Mouse (Mus musculus): ENCODE measurements around the gene Sptlc2.

Sptlc2 gene

DNA sequence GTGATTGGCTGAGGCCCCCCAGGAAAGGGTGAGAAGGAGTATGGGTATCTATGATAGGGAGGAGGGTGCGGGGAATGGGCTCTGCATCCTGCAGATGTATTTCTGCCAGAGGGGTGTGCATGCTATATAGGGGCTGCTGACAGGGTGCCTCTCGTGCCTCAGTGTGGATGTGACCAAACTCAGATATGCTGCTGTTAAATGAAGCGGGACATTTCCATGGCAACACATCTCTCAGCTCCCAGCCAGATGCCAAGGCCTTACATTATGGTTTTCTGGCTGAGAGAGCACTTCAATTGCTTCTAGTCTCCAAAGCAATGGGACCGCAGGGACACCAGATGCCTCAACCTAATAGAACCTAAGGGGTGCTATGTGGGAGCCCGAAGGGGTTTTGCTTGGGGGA, 30.8 kb upstream of the Sptlc2 start:
- H3K4me1 ChIP-seq (replicated peaks; ENCODE audit: low read depth, low read length): peaks cover 28% of the 10 kb centered on the region
- peaks cover 7% of the 10 kb centered on the region for H3K9me3 ChIP-seq (ENCODE audit: low read length)
- peaks cover 23% of the 10 kb centered on the region for H3K36me3 ChIP-seq (ENCODE audit: insufficient read depth, low read length)
- no peak for TF ChIP-seq POU5F1 (IDR thresholded peaks at IDR 0.05; ENCODE audit: borderline replicate concordance, low read length)
- TF ChIP-seq NANOG (IDR thresholded peaks at IDR 0.05; ENCODE audit: borderline replicate concordance, low read length): no peak
- no peak for TF ChIP-seq CTCF (conservative IDR thresholded peaks at IDR 0.05; ENCODE audit: low read length)
- no peak overlapping the region for H3K4me3 ChIP-seq (replicated peaks; ENCODE audit: low read length)
- peaks cover 8% of the 10 kb centered on the region; the same call in 1 of the 2 replicates for H3K27me3 ChIP-seq (ENCODE audit: insufficient read depth, low read length)

DNA sequence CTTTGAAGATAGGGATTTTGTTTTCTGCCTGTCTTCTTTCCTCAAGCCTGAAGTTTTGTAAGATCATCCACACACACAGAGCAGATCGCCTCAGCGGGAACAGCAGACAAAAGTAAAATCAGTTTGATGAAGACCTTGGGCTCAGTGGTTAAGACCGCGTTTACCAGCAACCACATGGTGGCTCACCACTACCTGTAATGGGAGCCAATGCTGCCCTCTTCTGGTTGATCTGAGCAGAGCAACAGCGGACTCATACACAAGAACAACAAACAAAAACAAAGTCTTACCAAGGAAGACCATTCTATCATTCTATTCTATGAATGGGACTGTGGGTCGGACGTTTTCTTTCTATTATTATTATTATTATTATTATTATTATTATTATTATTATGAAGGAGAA, 28.5 kb upstream of the Sptlc2 start:
- H3K27me3 ChIP-seq (ENCODE audit: insufficient read depth, low read length): peaks cover 8% of the 10 kb centered on the region; the same call in 1 of the 2 replicates
- TF ChIP-seq POU5F1 (IDR thresholded peaks at IDR 0.05; ENCODE audit: borderline replicate concordance, low read length): no peak
- peak; percentile 70 for TF ChIP-seq CTCF (conservative IDR thresholded peaks at IDR 0.05; ENCODE audit: low read length)
- H3K4me3 ChIP-seq (replicated peaks; ENCODE audit: low read length): no peak overlapping the region
- H3K36me3 ChIP-seq (ENCODE audit: insufficient read depth, low read length): 0 out of 2 replicates have a peak, but pooled peaks cover under 1% of the 10 kb centered on the region
- peaks cover 37% of the 10 kb centered on the region for H3K4me1 ChIP-seq (replicated peaks; ENCODE audit: low read depth, low read length)
- peaks cover 7% of the 10 kb centered on the region for H3K9me3 ChIP-seq (ENCODE audit: low read length)

DNA sequence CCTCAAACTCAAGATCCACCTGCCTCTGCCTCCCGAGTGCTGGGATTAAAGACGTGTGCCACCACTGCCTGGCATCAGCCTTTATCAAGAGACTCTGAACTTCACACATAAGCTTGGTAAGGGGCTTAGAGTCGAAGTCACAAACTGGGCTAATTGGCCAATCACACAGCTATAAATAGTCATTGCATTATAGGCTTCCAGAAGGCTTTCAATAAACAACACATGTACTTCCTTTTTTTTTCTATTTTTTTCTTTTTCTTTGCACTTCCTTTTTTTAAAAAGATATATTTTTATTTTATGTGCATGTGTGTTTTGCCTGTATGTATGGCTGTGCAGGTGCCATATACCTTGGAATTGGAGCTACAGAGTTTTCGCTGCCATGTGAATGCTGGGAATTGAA, 27.2 kb upstream of the Sptlc2 start:
- H3K36me3 ChIP-seq (ENCODE audit: insufficient read depth, low read length): no peaks in the 10 kb centered on the region
- H3K4me3 ChIP-seq (replicated peaks; ENCODE audit: low read length): no peak overlapping the region
- H3K9me3 ChIP-seq (ENCODE audit: low read length): peaks cover 7% of the 10 kb centered on the region
- TF ChIP-seq POU5F1 (IDR thresholded peaks at IDR 0.05; ENCODE audit: borderline replicate concordance, low read length) (no peak), NANOG (IDR thresholded peaks at IDR 0.05; ENCODE audit: borderline replicate concordance, low read length) (no peak), CTCF (conservative IDR thresholded peaks at IDR 0.05; ENCODE audit: low read length) (no peak)
- H3K4me1 ChIP-seq (replicated peaks; ENCODE audit: low read depth, low read length): peaks cover 50% of the 10 kb centered on the region
- H3K27me3 ChIP-seq (ENCODE audit: insufficient read depth, low read length): peaks cover 8% of the 10 kb centered on the region; the same call in 1 of the 2 replicates

DNA sequence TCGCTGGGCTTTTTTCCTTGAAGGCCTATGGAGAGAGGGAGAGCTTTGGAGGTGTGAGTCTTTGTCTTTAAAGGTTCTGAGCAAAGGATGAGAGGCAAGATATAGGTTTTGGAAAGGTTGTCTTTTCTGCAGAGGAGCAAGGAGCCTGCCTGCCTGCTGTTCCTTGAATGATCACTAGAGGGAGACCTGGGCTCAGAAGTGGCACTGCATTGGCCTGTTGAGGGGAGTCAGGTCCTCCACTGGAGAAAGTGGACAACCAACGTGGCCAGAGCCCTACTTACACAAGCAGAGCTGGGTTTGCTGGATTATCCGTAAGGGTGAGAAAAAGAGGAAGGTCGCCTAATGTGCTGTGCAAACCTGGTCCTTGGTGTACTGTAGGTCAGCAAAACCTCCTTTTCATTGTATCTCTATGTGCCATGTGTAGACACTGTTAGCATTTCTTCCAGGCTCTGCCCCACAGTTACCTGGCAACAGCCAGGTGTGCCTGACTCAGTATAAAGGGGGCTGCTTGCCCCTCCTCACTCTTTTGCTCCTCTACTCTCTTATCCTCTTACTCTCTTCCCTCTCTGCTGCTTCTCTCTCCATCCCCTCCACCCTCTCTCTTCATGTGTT, 25.1 kb upstream of the Sptlc2 start:
- H3K9me3 ChIP-seq (ENCODE audit: low read length): peaks cover 7% of the 10 kb centered on the region
- H3K36me3 ChIP-seq (ENCODE audit: insufficient read depth, low read length): no peaks in the 10 kb centered on the region
- H3K4me1 ChIP-seq (replicated peaks; ENCODE audit: low read depth, low read length): peaks cover 66% of the 10 kb centered on the region
- H3K27me3 ChIP-seq (ENCODE audit: insufficient read depth, low read length): peaks cover 8% of the 10 kb centered on the region; the same call in 1 of the 2 replicates
- H3K4me3 ChIP-seq (replicated peaks; ENCODE audit: low read length): no peak overlapping the region
- TF ChIP-seq CTCF (conservative IDR thresholded peaks at IDR 0.05; ENCODE audit: low read length) (peak; percentile 99), POU5F1 (IDR thresholded peaks at IDR 0.05; ENCODE audit: borderline replicate concordance, low read length) (no peak), NANOG (IDR thresholded peaks at IDR 0.05; ENCODE audit: borderline replicate concordance, low read length) (no peak)

DNA sequence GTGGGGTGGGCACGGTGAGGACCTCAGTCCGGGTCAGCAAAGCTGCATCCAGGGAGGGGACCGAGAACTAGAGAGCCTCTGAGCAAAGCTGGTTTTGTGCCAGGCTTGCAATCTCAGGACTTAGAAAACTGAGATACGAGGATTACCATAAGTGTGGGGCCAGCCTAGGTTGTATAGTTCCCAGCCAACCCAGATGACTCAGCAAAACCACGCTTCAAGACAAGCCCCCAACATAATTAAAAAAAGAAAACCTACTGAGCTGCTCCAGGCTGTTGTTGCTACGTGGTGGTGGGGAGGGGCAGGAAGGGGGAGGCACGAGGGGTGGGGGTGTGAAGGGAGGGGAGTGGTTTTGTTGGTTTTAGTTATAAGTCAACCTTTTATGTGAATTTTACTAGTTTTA, 22.8 kb upstream of the Sptlc2 start:
- H3K36me3 ChIP-seq (ENCODE audit: insufficient read depth, low read length): no peaks in the 10 kb centered on the region
- TF ChIP-seq POU5F1 (IDR thresholded peaks at IDR 0.05; ENCODE audit: borderline replicate concordance, low read length): no peak
- no peak for TF ChIP-seq NANOG (IDR thresholded peaks at IDR 0.05; ENCODE audit: borderline replicate concordance, low read length)
- no peak for TF ChIP-seq CTCF (conservative IDR thresholded peaks at IDR 0.05; ENCODE audit: low read length)
- H3K27me3 ChIP-seq (ENCODE audit: insufficient read depth, low read length): peaks cover 4% of the 10 kb centered on the region; the same call in 1 of the 2 replicates
- no peak overlapping the region for H3K4me3 ChIP-seq (replicated peaks; ENCODE audit: low read length)
- peaks cover 81% of the 10 kb centered on the region for H3K4me1 ChIP-seq (replicated peaks; ENCODE audit: low read depth, low read length)
- no peaks in the 10 kb centered on the region for H3K9me3 ChIP-seq (ENCODE audit: low read length)

DNA sequence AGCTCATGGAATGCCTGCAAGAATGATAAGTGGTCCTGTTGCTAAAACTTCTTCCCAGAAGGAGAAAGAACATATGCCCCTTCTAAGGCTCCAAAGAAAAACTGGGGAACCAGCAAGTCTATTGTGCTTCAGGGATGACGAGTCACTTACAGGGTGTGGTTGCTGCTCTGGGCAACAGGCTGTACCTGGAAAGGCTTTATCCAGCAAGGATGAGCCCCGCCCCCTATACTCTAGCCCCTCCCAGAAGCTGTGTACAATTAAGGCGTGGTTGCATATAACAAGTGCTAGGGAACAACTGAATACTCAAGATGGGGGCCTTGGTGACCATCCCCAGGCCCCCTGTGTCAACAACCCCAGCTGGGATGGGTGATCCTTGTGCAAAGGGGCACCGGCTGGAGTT, 21.0 kb upstream of the Sptlc2 start:
- peaks cover 86% of the 10 kb centered on the region for H3K4me1 ChIP-seq (replicated peaks; ENCODE audit: low read depth, low read length)
- no peaks in the 10 kb centered on the region for H3K9me3 ChIP-seq (ENCODE audit: low read length)
- H3K36me3 ChIP-seq (ENCODE audit: insufficient read depth, low read length): no peaks in the 10 kb centered on the region
- no peaks in the 10 kb centered on the region for H3K27me3 ChIP-seq (ENCODE audit: insufficient read depth, low read length)
- no peak for TF ChIP-seq NANOG (IDR thresholded peaks at IDR 0.05; ENCODE audit: borderline replicate concordance, low read length)
- TF ChIP-seq CTCF (conservative IDR thresholded peaks at IDR 0.05; ENCODE audit: low read length): no peak
- TF ChIP-seq POU5F1 (IDR thresholded peaks at IDR 0.05; ENCODE audit: borderline replicate concordance, low read length): no peak
- no peak overlapping the region for H3K4me3 ChIP-seq (replicated peaks; ENCODE audit: low read length)

DNA sequence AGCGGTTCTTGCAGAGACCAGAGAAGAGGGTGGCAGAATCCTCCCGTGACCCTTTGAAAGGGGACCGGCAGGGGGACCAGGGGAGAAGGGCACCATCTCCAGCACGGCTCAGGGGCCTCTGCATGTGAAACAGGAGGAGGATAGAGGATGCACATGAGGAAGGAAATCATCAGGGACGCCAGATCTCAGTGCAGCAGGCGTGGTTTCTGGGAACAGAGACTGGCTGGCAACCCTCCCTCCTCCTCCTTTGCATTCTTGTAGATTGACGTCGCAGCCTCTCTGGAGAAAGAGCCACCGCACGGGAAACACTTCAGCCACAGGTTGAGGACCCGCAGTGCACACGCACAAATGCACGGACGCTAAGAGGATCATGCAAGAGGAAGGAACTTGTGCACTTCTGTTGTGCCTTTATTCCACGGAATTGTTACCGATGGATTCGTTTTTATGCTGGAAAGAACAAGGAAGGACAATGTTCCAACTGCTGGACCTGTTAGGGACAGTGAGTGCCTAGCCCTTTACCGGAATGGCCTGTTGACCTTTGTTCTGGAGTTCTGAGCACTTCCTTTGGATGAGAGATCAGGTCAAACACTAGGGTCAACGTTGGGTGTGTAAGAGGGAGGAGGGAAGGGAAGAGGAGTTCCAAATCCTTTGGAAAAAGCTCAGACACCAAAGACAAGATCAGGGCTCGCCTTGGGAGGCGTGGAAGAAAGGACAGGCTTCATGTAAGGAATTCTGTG, 19.9 kb upstream of the Sptlc2 start:
- Histone ChIP-seq H3K4me3 (replicated peaks; ENCODE audit: low read length) (peak overlapping the region; percentile 60), H3K36me3 (ENCODE audit: insufficient read depth, low read length) (no peaks in the 10 kb centered on the region), H3K4me1 (replicated peaks; ENCODE audit: low read depth, low read length) (peaks cover 80% of the 10 kb centered on the region), H3K27me3 (ENCODE audit: insufficient read depth, low read length) (no peaks in the 10 kb centered on the region), H3K9me3 (ENCODE audit: low read length) (no peaks in the 10 kb centered on the region)
- TF ChIP-seq POU5F1 (IDR thresholded peaks at IDR 0.05; ENCODE audit: borderline replicate concordance, low read length): no peak

DNA sequence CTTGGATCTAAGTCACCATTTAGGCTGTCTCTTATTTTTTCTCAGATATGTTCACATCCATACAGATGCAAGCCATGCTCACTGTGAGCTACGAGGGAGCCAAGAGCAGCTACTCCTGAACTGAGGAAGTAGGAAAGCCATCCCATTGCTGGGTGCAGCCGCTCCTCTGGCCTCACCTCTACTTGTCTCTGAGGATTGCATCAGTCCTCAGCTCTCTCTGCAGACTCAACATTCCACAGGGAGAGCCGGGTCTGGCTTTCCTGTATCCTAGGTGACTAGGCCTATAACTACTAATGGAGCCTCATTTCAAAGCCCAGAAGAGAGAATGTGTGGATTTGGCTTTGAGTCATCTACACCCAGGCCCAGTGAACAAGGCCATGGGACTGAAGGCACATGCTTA, 17.6 kb upstream of the Sptlc2 start:
- Histone ChIP-seq H3K4me1 (replicated peaks; ENCODE audit: low read depth, low read length) (peaks cover 64% of the 10 kb centered on the region), H3K4me3 (replicated peaks; ENCODE audit: low read length) (no peak overlapping the region), H3K9me3 (ENCODE audit: low read length) (no peaks in the 10 kb centered on the region), H3K36me3 (ENCODE audit: insufficient read depth, low read length) (no peaks in the 10 kb centered on the region), H3K27me3 (ENCODE audit: insufficient read depth, low read length) (no peaks in the 10 kb centered on the region)
- TF ChIP-seq POU5F1 (IDR thresholded peaks at IDR 0.05; ENCODE audit: borderline replicate concordance, low read length) (no peak), NANOG (IDR thresholded peaks at IDR 0.05; ENCODE audit: borderline replicate concordance, low read length) (no peak), CTCF (conservative IDR thresholded peaks at IDR 0.05; ENCODE audit: low read length) (no peak)

Measured in E14TG2a.4 (cell line).